Mouse (Mus musculus) kidney, embryonic 14.5 days (tissue): ENCODE data around the gene Gmpr. TPM values are rescaled to one million over a fixed set of nuclear protein-coding genes. Genes with fewer than 3 reads are reported as not detected.
"Not testable (repeated sequence)": the region's sequence is repeated elsewhere in the genome, so short reads cannot be mapped to it uniquely, and the experiment has no call there.

ENCODE experiments used
- ATAC-seq: fragments of 200-750 bp; cut with Nextera tagmentation; 2 replicates; pipeline ENCODE4 v1.8.0; 2017; ENCODE audit warnings: moderate number of reproducible peaks, mild to moderate bottlenecking, moderate TSS enrichment, moderate library complexity; ENCODE audit not compliant: low FRiP score, low TSS enrichment
- H3K27ac ChIP-seq: fragments of 300-500 bp; sonication (generic); 2 replicates; pipeline ENCODE4 v1.5.1; 2014; ENCODE audit warnings: low read depth, mild to moderate bottlenecking, low read length, moderate library complexity, mixed read lengths
- H3K27me3 ChIP-seq: fragments of 300-500 bp; sonication (generic); 2 replicates; pipeline ENCODE4 v1.6.1; 2014; ENCODE audit warnings: mild to moderate bottlenecking, low read length; ENCODE audit not compliant: control insufficient read depth, insufficient read depth
- H3K36me3 ChIP-seq: fragments of 300-500 bp; sonication (generic); 2 replicates; pipeline ENCODE4 v1.6.1; 2014; ENCODE audit warnings: low read length, mixed read lengths; ENCODE audit not compliant: control insufficient read depth, insufficient read depth
- H3K4me1 ChIP-seq: fragments of 300-500 bp; sonication (generic); 2 replicates; pipeline ENCODE4 v1.6.1; 2014; ENCODE audit warnings: low read length, mixed read lengths; ENCODE audit not compliant: control insufficient read depth, insufficient read depth
- H3K4me2 ChIP-seq: fragments of 300-500 bp; sonication (generic); replicated peaks from 2 replicates; pipeline ENCODE4 v1.6.1; 2014; ENCODE audit warnings: low read depth, mild to moderate bottlenecking, low read length
- H3K4me3 ChIP-seq: fragments of 300-500 bp; sonication (generic); 2 replicates; pipeline ENCODE4 v1.5.1; 2014; ENCODE audit warnings: mild to moderate bottlenecking, low read length
- H3K9ac ChIP-seq: fragments of 300-500 bp; sonication (generic); 2 replicates; pipeline ENCODE4 v1.6.1; 2014; ENCODE audit warnings: low read depth, mild to moderate bottlenecking, low read length, moderate library complexity
- H3K9me3 ChIP-seq: fragments of 300-500 bp; sonication (generic); 2 replicates; pipeline ENCODE4 v1.6.1; 2016; ENCODE audit warnings: low read length; ENCODE audit not compliant: control insufficient read depth
- WGBS: fragments of 180-500 bp; shearing (Covaris S2); extraction: QIAGEN DNeasy Blood & Tissue Kit; methylation state at CpG from one replicate; pipeline ENCODE4 v1.1.7; 2014; 5-methylcytosine and 5-hydroxymethylcytosine counted together
- polyA plus RNA-seq: library from polyadenylated mRNA; unstranded; fragments of >200 nt; fragmentation: Nextera tagmentation; extraction: Ambion mirVana; gene quantifications from 2 replicates; pipeline ENCODE4 v1.2.1, GENCODE M21; 2014

Gene Gmpr
- polyA plus RNA-seq, 1 experiment from 2014 or later, result 48.9 TPM

- H3K4me3 ChIP-seq, result no peak overlapping the region
- no peaks in the 10 kb centered on the region for H3K36me3 ChIP-seq
- no peaks in the 10 kb centered on the region for H3K27me3 ChIP-seq
- H3K4me2 ChIP-seq, result no peak overlapping the region
- H3K9ac ChIP-seq, result no peak overlapping the region
- no peak for ATAC-seq
- H3K27ac ChIP-seq, result no peak overlapping the region
- 78% methylated on average over 10 of the region's 10 CpGs for WGBS
- H3K4me1 ChIP-seq, result peaks cover 19% of the 10 kb centered on the region
- H3K9me3 ChIP-seq, result no peaks in the 10 kb centered on the region
Measured at GRCm38 (mm10) chr13:45473311-45473710, 33.9 kb upstream of the Gmpr start.

DNA sequence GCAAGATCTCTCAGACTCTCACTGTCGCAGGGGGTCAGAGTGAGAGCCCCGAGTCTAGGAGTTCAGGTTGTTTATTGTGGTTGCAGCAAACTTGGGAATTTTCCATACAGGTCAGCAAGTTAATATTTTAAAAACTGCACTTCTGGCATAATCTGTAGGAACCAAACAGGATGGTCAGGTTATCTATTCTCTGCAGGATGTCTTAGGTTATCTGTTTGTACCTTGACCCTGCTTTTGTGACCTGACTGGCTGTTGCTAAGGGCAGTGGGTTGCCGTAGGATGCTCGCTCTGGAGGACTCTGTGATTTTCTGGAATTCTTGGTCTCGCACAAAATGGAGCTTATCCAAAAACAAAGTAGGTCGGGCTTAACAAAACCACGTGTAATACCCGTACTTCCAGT, 31.9 kb upstream of the Gmpr start:
- H3K9me3 ChIP-seq, result no peaks in the 10 kb centered on the region
- no peaks in the 10 kb centered on the region for H3K27me3 ChIP-seq
- H3K9ac ChIP-seq, result no peak overlapping the region
- WGBS, result 77% methylated on average over 8 of the region's 8 CpGs
- peaks cover 2% of the 10 kb centered on the region for H3K4me1 ChIP-seq
- no peaks in the 10 kb centered on the region for H3K36me3 ChIP-seq
- ATAC-seq, result no peak
- H3K27ac ChIP-seq, result no peak overlapping the region
- no peak overlapping the region for H3K4me3 ChIP-seq
- no peak overlapping the region for H3K4me2 ChIP-seq

DNA sequence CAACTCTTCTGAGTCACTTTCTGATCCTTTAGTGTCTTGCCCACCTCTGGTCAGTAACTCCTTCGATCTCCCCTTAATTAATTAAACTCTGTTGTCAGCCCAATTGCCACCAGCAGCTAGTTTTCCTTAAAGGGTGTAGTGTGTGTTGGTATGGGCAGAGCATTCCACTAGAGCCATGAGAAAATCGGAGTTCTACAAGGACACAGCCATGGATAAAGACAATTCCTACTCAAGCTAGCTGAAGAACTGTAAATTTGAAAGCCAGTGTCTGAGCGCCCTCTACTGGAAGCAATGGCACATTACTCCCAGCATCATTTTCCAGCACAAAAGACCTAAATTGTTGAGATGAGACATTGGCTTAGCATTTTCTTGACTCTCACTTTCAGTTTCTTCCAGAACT, 30.1 kb upstream of the Gmpr start:
- 28% methylated on average over 3 of the region's 3 CpGs for WGBS

DNA sequence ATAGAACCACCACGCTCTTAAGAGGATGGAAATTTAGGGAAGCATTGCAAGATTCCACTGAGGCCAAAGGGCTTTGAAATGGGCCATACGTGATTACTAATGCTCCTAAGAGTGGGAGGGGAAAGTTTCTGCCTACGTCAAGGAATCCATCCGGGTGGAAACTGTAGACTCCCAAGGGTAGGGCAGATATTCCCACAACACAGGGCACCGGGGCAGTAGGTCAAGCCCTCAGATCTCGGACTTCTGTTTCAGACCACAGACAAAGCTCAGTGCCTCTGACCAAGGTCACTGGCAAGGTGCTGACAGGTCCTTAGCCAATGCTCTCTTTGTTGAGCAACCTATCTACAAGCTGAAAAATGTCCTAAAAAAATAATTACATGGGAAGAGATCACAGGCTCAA, 27.3 kb upstream of the Gmpr start:
- H3K36me3 ChIP-seq, result no peaks in the 10 kb centered on the region
- no peak for ATAC-seq
- 0 out of 2 replicates have a peak, but pooled peaks cover 3% of the 10 kb centered on the region for H3K9me3 ChIP-seq
- no peak overlapping the region for H3K9ac ChIP-seq
- H3K4me1 ChIP-seq, result no peaks in the 10 kb centered on the region
- no peak overlapping the region for H3K4me2 ChIP-seq
- WGBS, result 64% methylated on average over 6 of the region's 6 CpGs
- no peak overlapping the region for H3K4me3 ChIP-seq
- H3K27me3 ChIP-seq, result no peaks in the 10 kb centered on the region
- H3K27ac ChIP-seq, result no peak overlapping the region

More for the DNA sequence above, 30.1 kb upstream of the Gmpr start:
- Histone ChIP-seq H3K27me3 (no peaks in the 10 kb centered on the region), H3K4me2 (no peak overlapping the region), H3K4me1 (no peaks in the 10 kb centered on the region), H3K9ac (no peak overlapping the region), H3K36me3 (no peaks in the 10 kb centered on the region), H3K27ac (no peak overlapping the region), H3K4me3 (no peak overlapping the region), H3K9me3 (no peaks in the 10 kb centered on the region)
- ATAC-seq, result no peak

DNA sequence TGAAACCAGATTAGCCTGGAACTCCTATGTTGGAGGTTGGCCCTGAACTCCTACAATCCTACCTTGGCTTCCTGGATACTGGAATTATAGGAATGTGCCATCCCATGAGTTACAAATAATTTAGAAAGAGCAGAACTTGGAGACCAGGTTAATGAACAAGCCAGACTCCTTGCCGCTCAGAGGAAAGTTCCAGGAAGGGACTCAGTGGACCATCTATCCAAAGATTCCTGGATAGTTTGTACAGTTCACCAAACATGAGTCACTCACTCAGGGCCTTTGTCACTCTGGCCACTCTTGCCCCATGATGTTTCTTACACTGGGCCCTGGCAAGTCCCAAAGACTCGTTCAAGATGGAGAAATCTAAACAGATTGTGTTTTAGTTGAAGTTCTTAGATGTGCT, 24.0 kb upstream of the Gmpr start:
- H3K27me3 ChIP-seq, result no peaks in the 10 kb centered on the region
- H3K4me2 ChIP-seq, result no peak overlapping the region
- no peak overlapping the region for H3K27ac ChIP-seq
- H3K4me1 ChIP-seq, result no peaks in the 10 kb centered on the region
- H3K9ac ChIP-seq, result no peak overlapping the region
- H3K9me3 ChIP-seq, result 0 out of 2 replicates have a peak, but pooled peaks cover 3% of the 10 kb centered on the region
- no peaks in the 10 kb centered on the region for H3K36me3 ChIP-seq
- H3K4me3 ChIP-seq, result no peak overlapping the region
- ATAC-seq, result no peak
- WGBS, result 82% methylated on average over 2 of the region's 2 CpGs

- not testable (repeated sequence) for ATAC-seq, H3K4me2 ChIP-seq
Measured at GRCm38 (mm10) chr13:45483949-45484348, 23.3 kb upstream of the Gmpr start.

GRCm38 (mm10) chr13:45485602-45486001, 21.6 kb upstream of the Gmpr start:
- Histone ChIP-seq H3K4me2 (no peak overlapping the region), H3K27me3 (no peaks in the 10 kb centered on the region)
- WGBS, result 72% methylated on average over 4 of the region's 4 CpGs

More at GRCm38 (mm10) chr13:45483949-45484348, 23.3 kb upstream of the Gmpr start:
- WGBS, result 98% methylated on average over 16 of the region's 16 CpGs
- H3K27me3 ChIP-seq, H3K27ac ChIP-seq, H3K9me3 ChIP-seq, H3K4me1 ChIP-seq, H3K4me3 ChIP-seq, H3K9ac ChIP-seq, H3K36me3 ChIP-seq: not testable (repeated sequence)

DNA sequence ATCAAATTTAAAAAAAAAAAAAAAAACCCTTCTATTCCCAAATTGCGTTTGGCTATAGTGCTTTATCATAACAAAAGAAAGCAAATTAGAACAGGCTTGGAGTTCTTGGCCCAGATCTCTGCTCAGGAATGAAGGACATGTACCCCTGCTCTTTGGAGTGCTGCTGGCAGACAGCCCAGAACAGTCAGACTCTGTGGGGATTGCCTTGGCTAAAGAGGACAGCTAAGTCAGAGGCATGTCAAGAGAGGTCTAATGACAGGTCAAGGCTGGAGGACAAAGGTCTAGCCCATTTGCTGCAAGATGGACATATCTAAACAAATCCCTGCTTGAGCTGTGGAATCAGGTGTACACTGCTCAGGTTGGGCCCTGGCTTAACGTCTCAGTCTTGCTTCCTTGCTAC, 20.6 kb upstream of the Gmpr start:
- Histone ChIP-seq H3K9ac (no peak overlapping the region), H3K4me2 (no peak overlapping the region), H3K36me3 (no peaks in the 10 kb centered on the region), H3K4me3 (no peak overlapping the region), H3K4me1 (no peaks in the 10 kb centered on the region), H3K27ac (no peak overlapping the region), H3K27me3 (no peaks in the 10 kb centered on the region), H3K9me3 (0 out of 2 replicates have a peak, but pooled peaks cover 3% of the 10 kb centered on the region)
- 0 out of 2 replicates have a peak, but pooled peaks have one; percentile 68 for ATAC-seq
- WGBS, result 33% methylated on average over 2 of the region's 2 CpGs

More at GRCm38 (mm10) chr13:45485602-45486001, 21.6 kb upstream of the Gmpr start:
- Histone ChIP-seq H3K4me3 (no peak overlapping the region), H3K4me1 (no peaks in the 10 kb centered on the region), H3K27ac (no peak overlapping the region), H3K9me3 (0 out of 2 replicates have a peak, but pooled peaks cover 3% of the 10 kb centered on the region), H3K9ac (no peak overlapping the region), H3K36me3 (no peaks in the 10 kb centered on the region)
- no peak for ATAC-seq

DNA sequence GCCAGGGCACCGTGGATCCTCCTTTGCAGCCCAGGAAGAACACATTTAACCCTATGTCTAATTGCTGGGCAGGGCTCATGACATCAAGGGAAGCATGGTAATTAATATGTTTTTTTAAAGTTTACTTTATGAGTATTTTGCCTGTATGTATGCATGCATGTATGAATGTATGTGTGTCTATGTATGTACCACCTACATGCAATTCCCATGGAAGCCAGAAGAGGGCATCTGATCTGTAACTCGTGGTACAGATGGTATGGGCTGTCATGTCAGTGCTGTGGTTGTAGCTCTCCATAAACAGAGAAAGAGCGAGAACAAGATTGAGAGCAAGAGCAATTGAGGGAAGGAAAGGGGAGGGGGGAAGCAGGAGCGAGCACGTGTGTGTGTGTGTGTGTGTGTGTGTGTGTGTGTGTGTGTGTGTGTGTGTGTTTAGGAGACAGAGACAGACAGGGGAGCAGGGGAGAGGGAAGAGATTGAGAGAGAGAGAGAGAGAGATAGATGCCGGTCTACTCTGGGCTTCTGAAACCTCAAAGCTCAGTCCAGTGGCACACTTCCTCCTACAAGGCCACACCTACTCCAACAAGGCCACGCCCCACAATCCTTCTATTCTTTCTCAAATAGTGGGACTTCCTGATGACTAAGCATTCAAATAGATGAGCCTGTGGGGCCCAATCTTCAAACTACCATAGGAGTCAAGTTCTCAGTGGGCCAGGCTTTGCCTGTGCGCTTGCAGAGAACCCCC, 15.1 kb upstream of the Gmpr start:
- Histone ChIP-seq H3K9ac (no peak overlapping the region), H3K4me1 (no peaks in the 10 kb centered on the region), H3K9me3 (no peaks in the 10 kb centered on the region), H3K27me3 (no peaks in the 10 kb centered on the region), H3K4me2 (no peak overlapping the region), H3K4me3 (no peak overlapping the region), H3K36me3 (no peaks in the 10 kb centered on the region), H3K27ac (no peak overlapping the region)
- ATAC-seq, result no peak
- WGBS, result 85% methylated on average over 8 of the region's 8 CpGs
